Mouse (Mus musculus) limb, embryonic 14.5 days (tissue): ENCODE results near the gene Mrpl34. TPM values are rescaled to one million over a fixed set of nuclear protein-coding genes. Genes with fewer than 3 reads are reported as not detected.

Experiments used
- ATAC-seq: fragments of 200-750 bp; cut with Nextera tagmentation; 2 replicates; pipeline ENCODE4 v1.8.0; 2017; ENCODE audit warnings: low read depth, moderate number of reproducible peaks, moderate TSS enrichment; ENCODE audit not compliant: low FRiP score
- DNase-seq: peaks from one replicate; pipeline ENCODE4 v3.0.0-alpha.2; 2015; ENCODE audit warnings: low spot score
- H3K27ac ChIP-seq: fragments of 300-500 bp; sonication (generic); replicated peaks from 2 replicates; pipeline ENCODE4 v1.5.1; 2014; ENCODE audit warnings: low read depth, mild to moderate bottlenecking, low read length, moderate library complexity, mixed read lengths
- H3K27me3 ChIP-seq: fragments of 300-500 bp; sonication (generic); 2 replicates; pipeline ENCODE4 v1.6.1; 2014; ENCODE audit warnings: low read length, mixed read lengths; ENCODE audit not compliant: control insufficient read depth, insufficient read depth
- H3K36me3 ChIP-seq: fragments of 300-500 bp; sonication (generic); 2 replicates; pipeline ENCODE4 v1.6.1; 2014; ENCODE audit warnings: mild to moderate bottlenecking, low read length, moderate library complexity, mixed read lengths; ENCODE audit not compliant: control insufficient read depth, insufficient read depth
- H3K4me1 ChIP-seq: fragments of 300-500 bp; sonication (generic); 2 replicates; pipeline ENCODE4 v1.6.1; 2014; ENCODE audit warnings: antibody characterized with exemption, low read length, mixed read lengths; ENCODE audit not compliant: control insufficient read depth, insufficient read depth
- H3K4me2 ChIP-seq: fragments of 300-500 bp; sonication (generic); replicated peaks from 2 replicates; pipeline ENCODE4 v1.6.1; 2014; ENCODE audit warnings: low read depth, mild to moderate bottlenecking, low read length, moderate library complexity; ENCODE audit not compliant: severe bottlenecking
- H3K4me3 ChIP-seq: fragments of 300-500 bp; sonication (generic); replicated peaks from 2 replicates; pipeline ENCODE4 v1.5.1; 2014; ENCODE audit warnings: low read length
- H3K9ac ChIP-seq: fragments of 300-500 bp; sonication (generic); 2 replicates; pipeline ENCODE4 v1.6.1; 2014; ENCODE audit warnings: mild to moderate bottlenecking, low read depth, low read length, moderate library complexity; ENCODE audit not compliant: severe bottlenecking
- H3K9me3 ChIP-seq: fragments of 300-500 bp; sonication (generic); 2 replicates; pipeline ENCODE4 v1.6.1; 2016; ENCODE audit warnings: low read length; ENCODE audit not compliant: control insufficient read depth
- POLR2A ChIP-seq: fragments of 200-500 bp; IDR thresholded peaks from 2 replicates; pipeline ENCODE4 v1.8.0; 2012; ENCODE audit warnings: inconsistent platforms, mild to moderate bottlenecking, moderate library complexity, borderline replicate concordance; ENCODE audit not compliant: insufficient read depth, insufficient read length; ENCODE audit errors: extremely low read depth
- WGBS: fragments of 180-500 bp; shearing (Covaris S2); extraction: QIAGEN DNeasy Blood & Tissue Kit; methylation state at CpG from one replicate; pipeline ENCODE4 v1.1.7; 2014; 5-methylcytosine and 5-hydroxymethylcytosine counted together
- polyA plus RNA-seq, 2 experiments: library from polyadenylated mRNA; depleted of rRNA in 1 of 2; stranded (reverse) in 1 of 2; unstranded in 1 of 2; fragments of >200 nt; fragmentation: Nextera tagmentation in 1 of 2; extraction: Ambion mirVana in 1 of 2; gene quantifications; 2 replicates each; pipeline versions ENCODE4 v1.2.1 to v1.2.3; 2012 to 2014

Gene Mrpl34
- polyA plus RNA-seq, 2 experiments = 62.3 to 121 TPM

DNA sequence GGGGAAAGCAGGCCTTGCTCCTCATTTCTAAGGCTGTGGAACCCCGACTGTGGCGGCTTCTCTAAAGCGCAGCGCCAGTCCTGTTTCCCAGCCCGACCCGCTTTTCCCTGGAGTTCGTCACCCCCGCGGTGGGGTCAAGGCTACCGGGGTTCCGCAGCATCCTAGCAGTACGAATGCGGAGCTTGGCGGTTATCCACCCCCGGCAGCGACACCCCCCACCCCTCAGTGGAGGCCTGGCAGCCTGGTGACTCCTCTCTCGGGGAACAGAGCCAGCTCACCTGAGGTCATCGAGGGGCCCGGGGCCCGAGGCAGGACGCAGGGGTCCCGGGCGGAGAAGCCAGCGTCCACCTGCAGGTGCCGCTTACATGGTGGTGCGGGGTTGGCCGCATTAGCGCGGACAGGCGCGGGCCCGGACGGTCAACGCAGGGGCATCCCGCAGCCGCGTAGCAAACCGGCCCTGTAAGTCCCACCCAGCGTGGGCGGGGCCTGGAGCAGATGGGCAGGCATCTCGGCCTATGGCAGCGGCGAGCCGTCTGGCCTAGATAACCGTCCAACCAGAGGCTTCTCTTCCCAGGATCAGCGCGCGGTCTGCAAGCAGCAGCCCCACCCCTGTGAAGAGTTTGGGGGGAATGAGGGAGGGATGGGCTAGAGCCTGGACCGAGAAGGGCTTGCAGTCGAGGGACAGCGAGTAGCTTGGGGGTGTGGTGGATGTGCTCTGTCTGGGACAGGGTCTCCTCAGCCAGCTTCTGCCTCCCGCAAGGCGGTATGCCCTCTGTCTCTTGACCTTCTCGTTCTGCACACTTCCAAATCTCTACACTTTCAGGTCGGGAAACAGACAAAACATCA is 1.3 kb upstream of the Mrpl34 start, which contains the start of gene Abhd8:
Gene Abhd8 (minus strand): TSS at position 468 of the 846 bp plus-strand sequence.
- peak within 1 kb of the TSS; percentile 85 for H3K4me3 ChIP-seq
- 0 out of 2 replicates have a peak, but pooled peaks have one; percentile 28 for TF ChIP-seq POLR2A
- peaks cover 30% of the 10 kb centered on the region for H3K36me3 ChIP-seq
- peak; percentile 95 for DNase-seq
- H3K27ac ChIP-seq = peak within 1 kb of the TSS; percentile 61
- peaks cover 20% of the 10 kb centered on the region for H3K4me1 ChIP-seq
- no peaks in the 10 kb centered on the region for H3K9me3 ChIP-seq
- peak within 1 kb of the TSS; percentile 76 for H3K9ac ChIP-seq
- WGBS = 1% methylated on average over 46 of the region's 55 CpGs
- ATAC-seq = peak; percentile 89
- H3K27me3 ChIP-seq = no peaks in the 10 kb centered on the region
- peak within 1 kb of the TSS; percentile 83 for H3K4me2 ChIP-seq

DNA sequence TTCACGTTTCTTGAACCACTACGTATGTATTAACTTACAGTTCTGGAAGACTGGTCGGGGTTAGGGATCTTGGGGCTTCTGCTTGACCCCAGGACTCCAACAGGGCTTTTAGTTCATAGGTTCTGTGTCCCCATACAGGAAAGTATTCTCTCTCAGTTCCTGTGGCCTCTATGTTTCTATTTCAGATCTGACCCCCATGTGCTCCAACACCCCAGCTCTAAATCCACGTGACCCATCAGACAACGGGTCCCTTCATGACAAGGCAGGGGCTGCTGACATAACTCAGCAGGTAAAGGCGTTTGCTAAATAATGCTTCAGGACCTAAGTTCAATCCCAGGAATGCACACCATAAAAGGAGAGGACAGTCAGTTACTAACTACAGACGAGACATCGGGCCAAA is 974 bp downstream of the Mrpl34 start:
- Histone ChIP-seq H3K9ac (peak overlapping the region; percentile 69; the same call in 1 of the 2 replicates), H3K4me1 (peaks cover 23% of the 10 kb centered on the region), H3K27ac (no peak overlapping the region), H3K4me3 (peak overlapping the region; percentile 85), H3K9me3 (no peaks in the 10 kb centered on the region), H3K27me3 (no peaks in the 10 kb centered on the region), H3K4me2 (peak overlapping the region; percentile 83), H3K36me3 (peaks cover 7% of the 10 kb centered on the region)
- no peak for TF ChIP-seq POLR2A
- ATAC-seq (no peak), DNase-seq (no peak)
- 85% methylated on average over 8 of the region's 8 CpGs for WGBS

DNA sequence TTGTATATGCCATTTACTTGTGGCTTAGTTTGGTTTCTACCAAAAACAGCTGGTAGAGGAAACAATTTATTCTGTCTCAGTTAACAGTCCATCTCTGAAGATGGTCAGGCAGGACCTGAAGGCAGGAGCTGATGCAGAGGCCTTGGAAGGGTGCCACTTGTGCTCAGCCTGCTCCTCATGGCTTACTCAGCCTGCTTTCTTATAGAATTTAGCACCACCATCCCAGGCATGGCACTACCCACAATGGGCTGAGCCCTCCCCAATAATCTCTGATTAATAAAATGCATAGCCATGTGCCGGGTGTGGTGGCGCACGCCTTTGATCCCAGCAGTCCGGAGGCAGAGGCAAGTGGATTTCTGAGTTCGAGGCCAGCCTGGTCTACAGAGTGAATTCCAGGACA is 1.4 kb downstream of the Mrpl34 start:
- Histone ChIP-seq H3K36me3 (peaks cover 4% of the 10 kb centered on the region), H3K27me3 (no peaks in the 10 kb centered on the region), H3K4me2 (no peak overlapping the region), H3K9ac (no peak overlapping the region), H3K4me3 (no peak overlapping the region), H3K27ac (no peak overlapping the region), H3K4me1 (peaks cover 23% of the 10 kb centered on the region), H3K9me3 (no peaks in the 10 kb centered on the region)
- ATAC-seq = no peak
- WGBS = 87% methylated on average over 5 of the region's 5 CpGs
- TF ChIP-seq POLR2A = no peak
- no peak for DNase-seq

DNA sequence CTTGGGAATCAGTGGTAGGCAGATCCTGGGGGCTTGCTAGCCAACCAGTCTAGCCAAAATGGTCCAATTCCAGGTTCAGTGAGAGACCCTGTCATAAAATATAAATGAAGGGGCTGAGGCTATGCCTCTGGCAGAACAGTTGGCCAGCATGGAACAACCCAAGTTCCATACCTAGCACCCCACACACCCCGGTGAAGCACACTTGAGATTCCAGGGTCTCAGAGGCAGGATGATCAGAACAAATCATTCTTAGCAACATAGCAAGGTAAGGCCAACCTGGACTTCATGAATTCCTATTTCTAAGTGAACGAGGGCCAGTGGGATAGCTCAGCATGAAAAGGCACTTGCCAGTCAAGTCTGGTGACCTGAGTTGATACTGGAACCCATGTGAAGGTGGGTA is 2.4 kb downstream of the Mrpl34 start:
- DNase-seq (no peak), ATAC-seq (no peak)
- no peak overlapping the region for H3K9ac ChIP-seq
- 90% methylated on average over 2 of the region's 2 CpGs for WGBS
- H3K9me3 ChIP-seq = no peaks in the 10 kb centered on the region
- H3K27me3 ChIP-seq = no peaks in the 10 kb centered on the region
- peaks cover 11% of the 10 kb centered on the region for H3K36me3 ChIP-seq
- no peak for TF ChIP-seq POLR2A
- no peak overlapping the region for H3K4me2 ChIP-seq
- H3K4me1 ChIP-seq = peaks cover 21% of the 10 kb centered on the region
- H3K27ac ChIP-seq = no peak overlapping the region
- H3K4me3 ChIP-seq = no peak overlapping the region

DNA sequence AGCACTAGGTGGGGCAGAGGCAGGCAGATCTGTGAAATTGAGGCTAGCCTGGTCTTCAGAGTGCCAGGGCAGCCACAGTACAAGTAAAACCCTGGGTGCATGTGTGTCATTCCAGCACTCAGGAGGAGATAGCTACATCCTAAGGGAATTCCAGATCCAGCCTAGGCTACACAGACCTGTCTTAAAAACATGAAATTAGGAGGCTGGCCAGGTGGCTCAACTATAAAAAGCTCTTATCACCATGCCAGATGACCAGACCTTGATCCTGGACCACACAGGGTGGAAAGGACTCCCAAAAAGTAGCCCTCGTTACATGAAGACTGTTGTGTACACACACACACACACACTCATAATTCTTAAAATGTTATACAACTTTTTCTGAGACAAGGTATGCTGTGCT is 3.2 kb downstream of the Mrpl34 start:
- no peak overlapping the region for H3K27ac ChIP-seq
- no peaks in the 10 kb centered on the region for H3K27me3 ChIP-seq
- H3K36me3 ChIP-seq = peaks cover 19% of the 10 kb centered on the region
- ATAC-seq (no peak), DNase-seq (no peak)
- no peak overlapping the region for H3K4me3 ChIP-seq
- peaks cover 14% of the 10 kb centered on the region for H3K4me1 ChIP-seq
- no peak for TF ChIP-seq POLR2A
- H3K9me3 ChIP-seq = no peaks in the 10 kb centered on the region
- WGBS = 75% methylated on average over 1 of the region's 1 CpGs
- no peak overlapping the region for H3K9ac ChIP-seq
- H3K4me2 ChIP-seq = no peak overlapping the region
